In the genomic region with DNA sequence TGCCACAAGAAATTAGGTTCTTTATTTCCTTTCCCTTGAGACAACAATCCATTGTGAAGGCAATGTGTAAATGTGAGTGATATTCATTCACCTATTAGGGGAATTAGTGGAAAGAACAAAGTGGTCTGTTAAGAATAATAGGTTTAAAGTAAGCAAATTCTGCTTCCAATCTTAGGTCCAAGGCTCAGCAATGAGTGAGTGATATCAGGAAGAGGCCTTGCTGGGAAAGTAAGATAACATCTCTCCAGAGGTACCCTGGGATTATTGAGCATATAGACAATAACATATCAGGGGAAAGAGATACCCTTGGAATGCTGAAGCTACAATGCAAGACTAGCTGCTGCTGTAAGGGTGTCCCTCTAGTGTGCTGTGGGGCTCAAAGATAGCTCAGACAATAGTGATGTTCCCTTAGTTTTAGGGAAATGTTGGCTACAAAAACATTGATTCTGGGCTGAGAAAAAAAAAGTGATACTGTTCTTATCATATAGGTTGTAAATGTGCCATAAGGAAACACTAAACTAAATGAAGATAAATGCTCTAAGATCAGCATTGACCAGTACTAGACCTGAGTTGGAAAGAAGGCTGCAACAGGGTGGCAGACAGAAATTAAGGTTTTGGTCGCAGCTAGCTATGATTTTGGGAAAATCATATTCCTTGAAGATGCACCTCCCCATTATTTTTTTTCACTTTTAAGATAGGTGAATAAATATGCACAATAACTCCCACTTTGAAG, we compare ENCODE assay signal across 28 mouse cellular contexts.
"Had no signal": no experiment of that assay in that cellular context is flagged by ENCODE, and none has a peak within 500 bp of the region (broad histone marks: within the 10 kb centered on the region; RNA-seq: fewer than 3 reads in every experiment).

No protein-coding gene starts in this region.

- H3K9ac ChIP-seq: embryonic facial prominence, embryonic 12.5 days; embryonic facial prominence, embryonic 13.5 days; embryonic facial prominence, embryonic 15.5 days; forebrain, embryonic 12.5 days; forebrain, embryonic 13.5 days; forebrain, embryonic 15.5 days had no signal

- H3K4me2 ChIP-seq: embryonic facial prominence, embryonic 12.5 days; embryonic facial prominence, embryonic 13.5 days; embryonic facial prominence, embryonic 15.5 days; forebrain, embryonic 12.5 days; forebrain, embryonic 13.5 days; forebrain, embryonic 15.5 days had no signal

- H3K27me3 ChIP-seq: embryonic facial prominence, embryonic 12.5 days; embryonic facial prominence, embryonic 13.5 days; embryonic facial prominence, embryonic 15.5 days; forebrain, embryonic 12.5 days; forebrain, embryonic 13.5 days; forebrain, embryonic 15.5 days had no signal

- H3K9me3 ChIP-seq: embryonic facial prominence, embryonic 10.5 days; embryonic facial prominence, embryonic 12.5 days; embryonic facial prominence, embryonic 13.5 days; embryonic facial prominence, embryonic 15.5 days; forebrain, embryonic 10.5 days; forebrain, embryonic 12.5 days; forebrain, embryonic 13.5 days; forebrain, embryonic 15.5 days had no signal

- H3K36me3 ChIP-seq: embryonic facial prominence, embryonic 10.5 days; embryonic facial prominence, embryonic 12.5 days; embryonic facial prominence, embryonic 13.5 days; embryonic facial prominence, embryonic 15.5 days; forebrain, embryonic 10.5 days; forebrain, embryonic 12.5 days; forebrain, embryonic 15.5 days had no signal

- H3K27ac ChIP-seq: embryonic facial prominence, embryonic 10.5 days; embryonic facial prominence, embryonic 12.5 days; embryonic facial prominence, embryonic 13.5 days; embryonic facial prominence, embryonic 15.5 days; forebrain, embryonic 10.5 days; forebrain, embryonic 12.5 days; forebrain, embryonic 13.5 days; forebrain, embryonic 15.5 days; gastrocnemius, adult 2 months; heart, adult 2 months had no signal

- ATAC-seq: forebrain, embryonic 13.5 days; forebrain, embryonic 14.5 days; forebrain, embryonic 15.5 days; forebrain, embryonic 16.5 days had no signal

- DNase-seq: cerebellum, adult 2 months; cerebellum, adult 8-10 months; cerebellum, adult 9-10 months; cerebellum, adult 9-11 months; cerebellum, postnatal 10 days; cerebellum, postnatal 14 days; cerebellum, postnatal 25 days; cerebellum, postnatal 36 days; embryo, embryonic 11 days; gastrocnemius, adult 2 months; gastrocnemius, postnatal 10 days; gastrocnemius, postnatal 14 days; gastrocnemius, postnatal 25 days; gastrocnemius, postnatal 36 days; heart, adult 11 months; heart, adult 18-20 months; heart, adult 2 months had no signal

- H3K4me3 ChIP-seq: embryonic facial prominence, embryonic 10.5 days; embryonic facial prominence, embryonic 12.5 days; embryonic facial prominence, embryonic 13.5 days; embryonic facial prominence, embryonic 15.5 days; erythroblast, embryonic 14.5 days; forebrain, embryonic 10.5 days; forebrain, embryonic 12.5 days; forebrain, embryonic 13.5 days; forebrain, embryonic 15.5 days; gastrocnemius, adult 2 months; heart, adult 2 months had no signal

- H3K4me1 ChIP-seq: embryonic facial prominence, embryonic 10.5 days; embryonic facial prominence, embryonic 12.5 days; embryonic facial prominence, embryonic 13.5 days; embryonic facial prominence, embryonic 15.5 days; forebrain, embryonic 10.5 days; forebrain, embryonic 12.5 days; forebrain, embryonic 13.5 days; forebrain, embryonic 15.5 days had no signal
